In the genomic region with DNA sequence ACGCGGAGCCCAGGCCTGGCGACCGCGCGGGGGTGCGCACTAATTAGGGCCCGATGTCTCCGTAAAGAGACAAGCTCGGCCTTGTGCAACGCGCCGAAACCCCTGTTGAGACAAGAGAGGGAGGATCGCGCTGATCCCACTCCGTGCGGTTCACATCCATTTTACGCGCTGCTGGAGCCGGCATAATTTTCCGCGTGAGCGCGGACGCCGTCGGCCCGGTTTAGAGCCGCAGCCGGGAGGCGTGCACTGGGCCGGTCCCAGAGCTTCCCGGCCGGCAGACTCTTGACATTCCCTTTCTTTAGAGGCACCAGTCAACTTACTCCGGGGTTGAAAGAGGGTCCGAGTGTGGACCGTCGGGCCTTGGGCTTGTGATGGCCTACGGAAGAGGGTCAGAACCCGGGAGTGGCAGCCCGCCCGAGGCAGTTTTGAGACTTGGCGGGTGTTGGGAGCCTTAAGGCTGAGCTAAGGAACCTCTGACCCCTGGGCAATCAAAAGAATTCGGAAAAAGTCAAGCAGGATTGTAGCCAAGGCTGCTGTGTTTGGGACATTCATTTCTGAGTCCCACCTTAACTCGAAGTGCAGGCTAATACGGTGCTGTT, we compare ENCODE assay signal across 8 mouse cellular contexts. TPM values are rescaled to one million over a fixed set of nuclear protein-coding genes. Genes with fewer than 3 reads are reported as not detected.
DNase-seq lines count a peak whose midpoint lies in the region; ATAC-seq and TF ChIP-seq lines count a peak whose summit lies in the region.

No protein-coding gene starts in this region.

- peaks cover 5% of the 10 kb centered on the region; the same call in 1 of the 2 replicates for H3K79me2 ChIP-seq in liver, adult 2 months (ENCODE audit: control insufficient read depth, insufficient read depth, low read length)

- no peaks in the 10 kb centered on the region for H3K27me3 ChIP-seq in liver, adult 2 months (ENCODE audit: control insufficient read depth, insufficient read depth, low read length)
- no peaks in the 10 kb centered on the region for H3K27me3 ChIP-seq in embryonic facial prominence, embryonic 11.5 days (ENCODE audit: control insufficient read depth, insufficient read depth, low read length)
- no peaks in the 10 kb centered on the region; the same call in 1 of the 2 replicates for H3K27me3 ChIP-seq in intestine, embryonic 16.5 days (replicated peaks; ENCODE audit: control insufficient read depth, insufficient read depth, low read length)
- H3K27me3 ChIP-seq in midbrain, postnatal 0 days (ENCODE audit: insufficient read depth, low read length): no peaks in the 10 kb centered on the region

- peak overlapping the region; percentile 70 for H3K4me2 ChIP-seq in embryonic facial prominence, embryonic 11.5 days (ENCODE audit: low read depth, low read length)
- peak overlapping the region; percentile 66 for H3K4me2 ChIP-seq in intestine, embryonic 16.5 days (ENCODE audit: low read depth, low read length)
- H3K4me2 ChIP-seq in midbrain, postnatal 0 days (ENCODE audit: low read depth, low read length, poor library complexity, severe bottlenecking): peak overlapping the region; percentile 63

- peak; percentile 71; the same call in 1 of the 2 replicates for ATAC-seq in embryonic facial prominence, embryonic 11.5 days (replicated peaks; ENCODE audit: insufficient number of reproducible peaks, low FRiP score, low TSS enrichment, low read depth)
- peak; percentile 38 for ATAC-seq in intestine, embryonic 16.5 days
- peak; percentile 38 for ATAC-seq in midbrain, postnatal 0 days (ENCODE audit: low FRiP score)

- TF ChIP-seq POLR2A in liver, adult 2 months (IDR thresholded peaks at IDR 0.05; ENCODE audit: extremely low read depth, insufficient read depth, low read length): no peak

- peaks cover 14% of the 10 kb centered on the region for H3K4me1 ChIP-seq in liver, adult 2 months (ENCODE audit: control insufficient read depth, insufficient read depth, low read length)
- no peaks in the 10 kb centered on the region; the same call in 1 of the 2 replicates for H3K4me1 ChIP-seq in embryonic facial prominence, embryonic 11.5 days (ENCODE audit: control insufficient read depth, insufficient read depth, low read length)
- H3K4me1 ChIP-seq in intestine, embryonic 16.5 days (ENCODE audit: control insufficient read depth, insufficient read depth, low read length): peaks cover 5% of the 10 kb centered on the region; the same call in 1 of the 2 replicates
- 0 out of 2 replicates have a peak, but pooled peaks cover 3% of the 10 kb centered on the region for H3K4me1 ChIP-seq in midbrain, postnatal 0 days (ENCODE audit: insufficient read depth, low read length)

- no peaks in the 10 kb centered on the region for H3K9me3 ChIP-seq in embryonic facial prominence, embryonic 11.5 days (replicated peaks; ENCODE audit: control insufficient read depth, low read length)
- no peaks in the 10 kb centered on the region for H3K9me3 ChIP-seq in intestine, embryonic 16.5 days (ENCODE audit: control insufficient read depth, low read length)
- no peaks in the 10 kb centered on the region for H3K9me3 ChIP-seq in midbrain, postnatal 0 days (ENCODE audit: low read length)

- TF ChIP-seq CTCF in liver, adult 2 months (IDR thresholded peaks at IDR 0.05; ENCODE audit: low read depth, low read length): no peak
- no peak for TF ChIP-seq CTCF in midbrain, postnatal 0 days (IDR thresholded peaks at IDR 0.05)

- peak overlapping the region; percentile 73 for H3K4me3 ChIP-seq in liver, adult 2 months (ENCODE audit: insufficient read depth, low read depth, low read length)
- peak overlapping the region; percentile 46 for H3K4me3 ChIP-seq in embryonic facial prominence, embryonic 11.5 days (ENCODE audit: low read depth, low read length)
- peak overlapping the region; percentile 66 for H3K4me3 ChIP-seq in intestine, embryonic 16.5 days (ENCODE audit: low read length)
- peak overlapping the region; percentile 49 for H3K4me3 ChIP-seq in midbrain, postnatal 0 days (ENCODE audit: low read depth, low read length)

- peak; percentile 33 for DNase-seq in liver, adult 2 months (ENCODE audit: extremely low read depth, low read depth, low spot score)
- no peak for DNase-seq in liver
- peak; percentile 56 for DNase-seq in embryonic facial prominence, embryonic 11.5 days (ENCODE audit: low spot score)
- no peak for DNase-seq in midbrain, postnatal 0 days (ENCODE audit: low spot score)
- no peak for DNase-seq in T-cell, adult 2 months (ENCODE audit: low spot score)
- no peak for DNase-seq in layer of hippocampus, postnatal 14 days (ENCODE audit: low spot score in 2 of 2)
- DNase-seq in spleen, postnatal 14 days (ENCODE audit: low spot score in 2 of 2): no peak

- H3K27ac ChIP-seq in liver, adult 2 months (replicated peaks; ENCODE audit: insufficient read depth, low read depth, low read length): peak overlapping the region; percentile 63
- H3K27ac ChIP-seq in embryonic facial prominence, embryonic 11.5 days (replicated peaks; ENCODE audit: low read depth, low read length): peak overlapping the region; percentile 91
- H3K27ac ChIP-seq in intestine, embryonic 16.5 days (ENCODE audit: low read length): peak overlapping the region; percentile 85
- peak overlapping the region; percentile 92 for H3K27ac ChIP-seq in midbrain, postnatal 0 days (ENCODE audit: low read depth, low read length)

- H3K9ac ChIP-seq in liver, adult 2 months (ENCODE audit: low read depth, low read length): peak overlapping the region; percentile 75
- peak overlapping the region; percentile 69 for H3K9ac ChIP-seq in embryonic facial prominence, embryonic 11.5 days (replicated peaks; ENCODE audit: low read length)
- H3K9ac ChIP-seq in intestine, embryonic 16.5 days (ENCODE audit: low read depth, low read length): peak overlapping the region; percentile 71
- peak overlapping the region; percentile 52 for H3K9ac ChIP-seq in midbrain, postnatal 0 days (replicated peaks; ENCODE audit: low read length, poor library complexity, severe bottlenecking)

- WGBS in liver, adult 2 months: under 1% methylated on average over 46 of the region's 46 CpGs
- under 1% methylated on average over 46 of the region's 46 CpGs for WGBS in embryonic facial prominence, embryonic 11.5 days
- WGBS in intestine, embryonic 16.5 days: 1% methylated on average over 46 of the region's 46 CpGs
- under 1% methylated on average over 46 of the region's 46 CpGs for WGBS in midbrain, postnatal 0 days

- peaks cover 6% of the 10 kb centered on the region; the same call in 1 of the 2 replicates for H3K36me3 ChIP-seq in liver, adult 2 months (ENCODE audit: control insufficient read depth, insufficient read depth, low read length)
- no peaks in the 10 kb centered on the region for H3K36me3 ChIP-seq in embryonic facial prominence, embryonic 11.5 days (replicated peaks; ENCODE audit: control insufficient read depth, insufficient read depth, low read depth, low read length)
- no peaks in the 10 kb centered on the region for H3K36me3 ChIP-seq in intestine, embryonic 16.5 days (ENCODE audit: control insufficient read depth, insufficient read depth, low read length)
- H3K36me3 ChIP-seq in midbrain, postnatal 0 days (ENCODE audit: insufficient read depth, low read length): no peaks in the 10 kb centered on the region

RNA-seq across cellular contexts. Expression of a gene that starts 0.9 kb away (rescaled TPM):
- 5.4 and 7.2 TPM in 2 replicates for total RNA-seq in liver, adult 2 months (2014; rRNA removed)
- 4.0 and 5.5 TPM in 2 replicates for polyA plus RNA-seq in liver, adult 2 months (2012; rRNA removed)
- polyA plus RNA-seq in embryonic facial prominence, embryonic 11.5 days (2014; fragmentation: Nextera tagmentation; extraction: Ambion mirVana): 25.9 and 35.5 TPM in 2 replicates
- 11.5 and 13.1 TPM in 2 replicates for polyA plus RNA-seq in intestine, embryonic 16.5 days (2015; fragmentation: Nextera tagmentation; extraction: Ambion mirVana)
- total RNA-seq in midbrain, postnatal 0 days (2014; rRNA removed): 54.6 and 69.8 TPM in 2 replicates
- 20.4 and 21.4 TPM in 2 replicates for polyA plus RNA-seq in midbrain, postnatal 0 days (2015; fragmentation: Nextera tagmentation; extraction: Ambion mirVana)
- total RNA-seq in layer of hippocampus, postnatal 14 days (2021): 10 to 100 TPM; 36.1 to 37.5 TPM

Comparison
In these comparisons a context has a peak if more than half of its experiments do, and no peak if none do; other contexts are left out.
1. DNase-seq: peak in liver, adult 2 months (single experiment) and embryonic facial prominence, embryonic 11.5 days (single experiment); none in liver (single experiment), midbrain, postnatal 0 days (single experiment), T-cell, adult 2 months (single experiment), layer of hippocampus, postnatal 14 days (0 of 2) and spleen, postnatal 14 days (0 of 2).
2. Peak in every context shown above with its lines, with median percentiles within 50 percentile points of each other: H3K27ac ChIP-seq, H3K4me3 ChIP-seq, H3K9ac ChIP-seq, ATAC-seq and H3K4me2 ChIP-seq.